Mouse (Mus musculus) right cerebral cortex, adult 2 months (tissue): ENCODE data around the gene E2f8.

Experiments used
- DNase-seq, 2 experiments: peaks; one replicate each; pipeline ENCODE4 v3.0.0; 2021 to 2022; ENCODE audit warnings: low spot score in 2 of 2

The E2f8 gene

GRCm38 (mm10) chr7:48893093-48893492 is 11.7 kb upstream of the E2f8 start:
- DNase-seq: no peak

GRCm38 (mm10) chr7:48891029-48891428 is 9.6 kb upstream of the E2f8 start:
- DNase-seq: no peak

GRCm38 (mm10) chr7:48888751-48889150 is 7.4 kb upstream of the E2f8 start:
- no peak for DNase-seq

- DNase-seq: no peak
Observed at GRCm38 (mm10) chr7:48887973-48888372, 6.6 kb upstream of the E2f8 start.

- no peak for DNase-seq
Observed at GRCm38 (mm10) chr7:48884266-48884611, 2.8 kb upstream of the E2f8 start.

- DNase-seq: no peak
Observed at GRCm38 (mm10) chr7:48883525-48884265, 2.3 kb upstream of the E2f8 start.

GRCm38 (mm10) chr7:48881971-48882609 is 694 bp upstream of the E2f8 start:
- no peak for DNase-seq

GRCm38 (mm10) chr7:48880591-48881481 is 560 bp downstream of the E2f8 start:
- DNase-seq: peak; percentile 95 to 96

GRCm38 (mm10) chr7:48879574-48879973 is 1.8 kb downstream of the E2f8 start:
- DNase-seq: no peak

GRCm38 (mm10) chr7:48877786-48878390 is 3.5 kb downstream of the E2f8 start:
- DNase-seq: no peak

GRCm38 (mm10) chr7:48876526-48876925 is 4.9 kb downstream of the E2f8 start:
- DNase-seq: peak; percentile 64

GRCm38 (mm10) chr7:48875096-48875495 is 6.3 kb downstream of the E2f8 start:
- DNase-seq: no peak

GRCm38 (mm10) chr7:48871292-48871691 is 10.1 kb downstream of the E2f8 start:
- DNase-seq: no peak

GRCm38 (mm10) chr7:48870579-48871180 is 10.7 kb downstream of the E2f8 start:
- DNase-seq: no peak

GRCm38 (mm10) chr7:48870144-48870543 is 11.3 kb downstream of the E2f8 start:
- DNase-seq: no peak

- DNase-seq: no peak
Observed at GRCm38 (mm10) chr7:48867576-48867975, 13.8 kb downstream of the E2f8 start.

GRCm38 (mm10) chr7:48864671-48865458 is 16.5 kb downstream of the E2f8 start:
- no peak for DNase-seq

GRCm38 (mm10) chr7:48864199-48864598 is 17.2 kb downstream of the E2f8 start:
- no peak for DNase-seq

GRCm38 (mm10) chr7:48861796-48862195 is 19.6 kb downstream of the E2f8 start:
- no peak for DNase-seq

GRCm38 (mm10) chr7:48860948-48861347 is 20.4 kb downstream of the E2f8 start:
- DNase-seq: no peak

GRCm38 (mm10) chr7:48859362-48859761 is 22.0 kb downstream of the E2f8 start:
- DNase-seq: no peak
